Mouse (Mus musculus): ENCODE data around the gene Hnrnpc.
A peak's percentile ranks its signal among the peaks of the same experiment; 100 is the strongest.

The Hnrnpc gene

GRCm38 (mm10) chr14:52103856-52104676 is at the start of gene Hnrnpc:
Gene Hnrnpc, minus strand, starts transcription at chr14:52104028.
- peak; percentile 100 for DNase-seq (ENCODE audit: low read depth, low spot score)

- DNase-seq (ENCODE audit: low read depth, low spot score) = no peak
Measured at GRCm38 (mm10) chr14:52152613-52153012, 48.8 kb upstream of the Hnrnpc start.

GRCm38 (mm10) chr14:52152179-52152578 is 48.4 kb upstream of the Hnrnpc start:
- no peak for DNase-seq (ENCODE audit: low read depth, low spot score)

GRCm38 (mm10) chr14:52149888-52150287 is 46.1 kb upstream of the Hnrnpc start:
- no peak for DNase-seq (ENCODE audit: low read depth, low spot score)

- DNase-seq (ENCODE audit: low read depth, low spot score) = no peak
Measured at GRCm38 (mm10) chr14:52146540-52146939, 42.7 kb upstream of the Hnrnpc start.

GRCm38 (mm10) chr14:52144165-52144564 is 40.3 kb upstream of the Hnrnpc start:
- no peak for DNase-seq (ENCODE audit: low read depth, low spot score)

GRCm38 (mm10) chr14:52141445-52142127 is 37.8 kb upstream of the Hnrnpc start:
- DNase-seq (ENCODE audit: low read depth, low spot score) = no peak

- no peak for DNase-seq (ENCODE audit: low read depth, low spot score)
Measured at GRCm38 (mm10) chr14:52140577-52141444, 37.0 kb upstream of the Hnrnpc start.

- DNase-seq (ENCODE audit: low read depth, low spot score) = no peak
Measured at GRCm38 (mm10) chr14:52133584-52133983, 29.8 kb upstream of the Hnrnpc start.

GRCm38 (mm10) chr14:52124636-52125035 is 20.8 kb upstream of the Hnrnpc start:
- DNase-seq (ENCODE audit: low read depth, low spot score) = no peak

GRCm38 (mm10) chr14:52123918-52124317 is 20.1 kb upstream of the Hnrnpc start:
- no peak for DNase-seq (ENCODE audit: low read depth, low spot score)

GRCm38 (mm10) chr14:52120169-52120568 is 16.3 kb upstream of the Hnrnpc start:
- DNase-seq (ENCODE audit: low read depth, low spot score) = no peak

GRCm38 (mm10) chr14:52118823-52119608 is 15.2 kb upstream of the Hnrnpc start:
- DNase-seq (ENCODE audit: low read depth, low spot score) = no peak

GRCm38 (mm10) chr14:52118456-52118822 is 14.6 kb upstream of the Hnrnpc start:
- DNase-seq (ENCODE audit: low read depth, low spot score) = no peak

- DNase-seq (ENCODE audit: low read depth, low spot score) = no peak
Measured at GRCm38 (mm10) chr14:52117241-52117640, 13.4 kb upstream of the Hnrnpc start.

GRCm38 (mm10) chr14:52114101-52114500 is 10.3 kb upstream of the Hnrnpc start:
- no peak for DNase-seq (ENCODE audit: low read depth, low spot score)

- no peak for DNase-seq (ENCODE audit: low read depth, low spot score)
Measured at GRCm38 (mm10) chr14:52110346-52110745, 6.5 kb upstream of the Hnrnpc start, which contains the start of gene Rpgrip1. Gene Rpgrip1, plus strand, starts transcription at chr14:52110704.

- DNase-seq (ENCODE audit: low read depth, low spot score) = peak; percentile 75
Measured at GRCm38 (mm10) chr14:52108025-52108424, 4.2 kb upstream of the Hnrnpc start.

GRCm38 (mm10) chr14:52106741-52107140 is 2.9 kb upstream of the Hnrnpc start:
- no peak for DNase-seq (ENCODE audit: low read depth, low spot score)

GRCm38 (mm10) chr14:52105308-52105707 is 1.5 kb upstream of the Hnrnpc start:
- DNase-seq (ENCODE audit: low read depth, low spot score) = no peak

- DNase-seq (ENCODE audit: low read depth, low spot score) = no peak
Measured at GRCm38 (mm10) chr14:52104677-52105285, 953 bp upstream of the Hnrnpc start.

Measured in retina, postnatal 7 days (tissue).